Mouse (Mus musculus): Measurements from ENCODE around the gene Gcm1. TPM values are rescaled to one million over a fixed set of nuclear protein-coding genes. Genes with fewer than 3 reads are reported as not detected.

Gcm1 gene
- total RNA-seq, 1 experiment from 2014 or later, result not detected

- ATAC-seq (replicated peaks in 1 of 2; ENCODE audit: insufficient read depth in 1 of 2, low FRiP score in 2 of 2, low TSS enrichment in 1 of 2, low read depth in 1 of 2, poor library complexity in 2 of 2, severe bottlenecking in 2 of 2), result peak; percentile 96 to 97
These were observed 34.1 kb downstream of the Gcm1 start for GRCm38 (mm10) chr9:78085722-78086287.

GRCm38 (mm10) chr9:78087751-78088150 lies 36.0 kb downstream of the Gcm1 start:
- no peak for ATAC-seq (replicated peaks in 1 of 2; ENCODE audit: insufficient read depth in 1 of 2, low FRiP score in 2 of 2, low TSS enrichment in 1 of 2, low read depth in 1 of 2, poor library complexity in 2 of 2, severe bottlenecking in 2 of 2)

- no peak for ATAC-seq (replicated peaks in 1 of 2; ENCODE audit: insufficient read depth in 1 of 2, low FRiP score in 2 of 2, low TSS enrichment in 1 of 2, low read depth in 1 of 2, poor library complexity in 2 of 2, severe bottlenecking in 2 of 2)
These were observed 36.8 kb downstream of the Gcm1 start for GRCm38 (mm10) chr9:78088521-78088920.

GRCm38 (mm10) chr9:78088971-78089370 lies 37.2 kb downstream of the Gcm1 start:
- ATAC-seq (replicated peaks in 1 of 2; ENCODE audit: insufficient read depth in 1 of 2, low FRiP score in 2 of 2, low TSS enrichment in 1 of 2, low read depth in 1 of 2, poor library complexity in 2 of 2, severe bottlenecking in 2 of 2), result no peak

- ATAC-seq (replicated peaks in 1 of 2; ENCODE audit: insufficient read depth in 1 of 2, low FRiP score in 2 of 2, low TSS enrichment in 1 of 2, low read depth in 1 of 2, poor library complexity in 2 of 2, severe bottlenecking in 2 of 2), result no peak
These were observed 38.2 kb downstream of the Gcm1 start for GRCm38 (mm10) chr9:78089906-78090305.

- no peak for ATAC-seq (replicated peaks in 1 of 2; ENCODE audit: insufficient read depth in 1 of 2, low FRiP score in 2 of 2, low TSS enrichment in 1 of 2, low read depth in 1 of 2, poor library complexity in 2 of 2, severe bottlenecking in 2 of 2)
These were observed 38.9 kb downstream of the Gcm1 start for GRCm38 (mm10) chr9:78090596-78090995.

GRCm38 (mm10) chr9:78095686-78096085 lies 44.0 kb downstream of the Gcm1 start:
- no peak for ATAC-seq (replicated peaks in 1 of 2; ENCODE audit: insufficient read depth in 1 of 2, low FRiP score in 2 of 2, low TSS enrichment in 1 of 2, low read depth in 1 of 2, poor library complexity in 2 of 2, severe bottlenecking in 2 of 2)

GRCm38 (mm10) chr9:78096376-78096775 lies 44.7 kb downstream of the Gcm1 start:
- ATAC-seq (replicated peaks in 1 of 2; ENCODE audit: insufficient read depth in 1 of 2, low FRiP score in 2 of 2, low TSS enrichment in 1 of 2, low read depth in 1 of 2, poor library complexity in 2 of 2, severe bottlenecking in 2 of 2), result no peak

GRCm38 (mm10) chr9:78100956-78101355 lies 49.2 kb downstream of the Gcm1 start:
- peak; percentile 90 to 95 for ATAC-seq (replicated peaks in 1 of 2; ENCODE audit: insufficient read depth in 1 of 2, low FRiP score in 2 of 2, low TSS enrichment in 1 of 2, low read depth in 1 of 2, poor library complexity in 2 of 2, severe bottlenecking in 2 of 2)

GRCm38 (mm10) chr9:78101431-78101830 lies 49.7 kb downstream of the Gcm1 start:
- ATAC-seq (replicated peaks in 1 of 2; ENCODE audit: insufficient read depth in 1 of 2, low FRiP score in 2 of 2, low TSS enrichment in 1 of 2, low read depth in 1 of 2, poor library complexity in 2 of 2, severe bottlenecking in 2 of 2), result no peak

- no peak for ATAC-seq (replicated peaks in 1 of 2; ENCODE audit: insufficient read depth in 1 of 2, low FRiP score in 2 of 2, low TSS enrichment in 1 of 2, low read depth in 1 of 2, poor library complexity in 2 of 2, severe bottlenecking in 2 of 2)
These were observed 52.3 kb downstream of the Gcm1 start for GRCm38 (mm10) chr9:78103965-78104560.

- no peak for ATAC-seq (replicated peaks in 1 of 2; ENCODE audit: insufficient read depth in 1 of 2, low FRiP score in 2 of 2, low TSS enrichment in 1 of 2, low read depth in 1 of 2, poor library complexity in 2 of 2, severe bottlenecking in 2 of 2)
These were observed 53.2 kb downstream of the Gcm1 start for GRCm38 (mm10) chr9:78104973-78105372.

GRCm38 (mm10) chr9:78105501-78105932 lies 53.8 kb downstream of the Gcm1 start:
- no peak for ATAC-seq (replicated peaks in 1 of 2; ENCODE audit: insufficient read depth in 1 of 2, low FRiP score in 2 of 2, low TSS enrichment in 1 of 2, low read depth in 1 of 2, poor library complexity in 2 of 2, severe bottlenecking in 2 of 2)

- ATAC-seq (replicated peaks in 1 of 2; ENCODE audit: insufficient read depth in 1 of 2, low FRiP score in 2 of 2, low TSS enrichment in 1 of 2, low read depth in 1 of 2, poor library complexity in 2 of 2, severe bottlenecking in 2 of 2), result no peak
These were observed 55.1 kb downstream of the Gcm1 start for GRCm38 (mm10) chr9:78106821-78107220.

- ATAC-seq (replicated peaks in 1 of 2; ENCODE audit: insufficient read depth in 1 of 2, low FRiP score in 2 of 2, low TSS enrichment in 1 of 2, low read depth in 1 of 2, poor library complexity in 2 of 2, severe bottlenecking in 2 of 2), result no peak
These were observed 55.8 kb downstream of the Gcm1 start for GRCm38 (mm10) chr9:78107582-78107911.

GRCm38 (mm10) chr9:78107912-78108795 lies 56.4 kb downstream of the Gcm1 start:
- peak in 1 of 2 experiments; percentile 35; a peak in 2 of 4 replicates for ATAC-seq (replicated peaks in 1 of 2; ENCODE audit: insufficient read depth in 1 of 2, low FRiP score in 2 of 2, low TSS enrichment in 1 of 2, low read depth in 1 of 2, poor library complexity in 2 of 2, severe bottlenecking in 2 of 2)

- ATAC-seq (replicated peaks in 1 of 2; ENCODE audit: insufficient read depth in 1 of 2, low FRiP score in 2 of 2, low TSS enrichment in 1 of 2, low read depth in 1 of 2, poor library complexity in 2 of 2, severe bottlenecking in 2 of 2), result peak; percentile 83 to 89
These were observed 57.1 kb downstream of the Gcm1 start, which contains the start of the genes Fbxo9 and Ick for GRCm38 (mm10) chr9:78108796-78109239. Fbxo9 (minus strand) TSS chr9:78109065. Ick (plus strand) TSS chr9:78109192.

- ATAC-seq (replicated peaks in 1 of 2; ENCODE audit: insufficient read depth in 1 of 2, low FRiP score in 2 of 2, low TSS enrichment in 1 of 2, low read depth in 1 of 2, poor library complexity in 2 of 2, severe bottlenecking in 2 of 2), result no peak
These were observed 57.9 kb downstream of the Gcm1 start for GRCm38 (mm10) chr9:78109656-78110055.
